Mouse (Mus musculus): Measurements from ENCODE around the gene Pdcl. TPM values are rescaled to one million over a fixed set of nuclear protein-coding genes. Genes with fewer than 3 reads are reported as not detected.

The Pdcl gene
- polyA plus RNA-seq (2012; rRNA removed): 38.1 and 40.0 TPM in 2 replicates

DNA sequence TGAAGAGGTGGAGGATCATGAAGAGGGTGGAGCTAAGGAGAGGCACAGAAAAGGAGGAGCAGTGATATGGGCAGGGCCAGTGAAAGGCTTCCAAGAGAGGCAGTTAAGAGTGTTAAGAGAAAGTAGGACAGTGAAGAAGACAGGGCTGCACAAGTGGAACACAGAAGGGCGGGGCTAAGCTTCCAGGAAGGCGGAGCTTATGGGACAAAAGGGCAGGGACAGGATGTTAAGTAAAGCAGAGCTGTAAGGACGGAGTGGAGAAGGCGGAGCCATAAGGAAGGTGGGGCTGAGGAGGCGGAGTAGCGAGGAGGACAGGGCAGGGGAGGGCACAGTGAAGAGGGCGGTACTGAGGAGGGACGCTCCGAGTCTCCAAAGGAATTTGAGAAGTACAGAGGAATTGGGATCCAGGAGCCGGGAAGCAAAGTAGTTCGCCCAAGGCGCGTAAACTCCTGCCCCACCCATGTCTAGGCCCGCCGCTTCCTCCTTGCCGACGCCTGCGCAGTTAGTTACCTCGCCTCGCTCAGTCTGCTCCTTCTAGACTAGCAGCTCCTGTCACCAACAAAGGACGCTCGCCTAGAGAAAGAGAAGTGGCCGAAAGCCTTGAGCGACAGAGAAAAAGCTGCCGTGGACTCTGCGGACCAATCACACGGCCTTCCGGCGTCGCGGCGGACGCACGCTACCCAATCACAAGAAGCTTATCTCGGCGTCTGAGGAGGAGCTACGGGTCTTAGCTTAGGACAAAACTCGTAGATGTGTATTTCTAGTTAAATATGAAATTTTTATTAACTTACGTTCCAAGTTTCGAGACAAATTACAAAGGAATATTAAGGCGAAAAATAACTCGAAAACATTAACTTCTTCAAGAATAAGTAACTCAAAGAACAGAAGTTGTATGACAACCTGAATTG is at the start of gene Pdcl:
Gene Pdcl (minus strand): TSS at position 700 of the 908 bp plus-strand sequence.

GRCm38 (mm10) chr2:37326215-37326614 is 32.9 kb downstream of the Pdcl start, which contains the start of gene Olfr368:
Gene Olfr368, plus strand, starts transcription at chr2:37326515.

Other genes starting within 250 kb of the Pdcl start
- not detected in 2 replicates for gene Olfr362, start 241.4 kb downstream of the Pdcl start, polyA plus RNA-seq (2012; rRNA removed)
- gene Olfr364-ps1, start 220.0 kb downstream of the Pdcl start, polyA plus RNA-seq (2012; rRNA removed): not detected in 2 replicates
- not detected in 2 replicates for gene Olfr365, start 171.1 kb downstream of the Pdcl start, polyA plus RNA-seq (2012; rRNA removed)
- not detected in 2 replicates for gene Olfr366, start 147.8 kb downstream of the Pdcl start, polyA plus RNA-seq (2012; rRNA removed)
- gene Olfr368, start 32.8 kb downstream of the Pdcl start, polyA plus RNA-seq (2012; rRNA removed): not detected in 2 replicates
- gene Rc3h2, start 63.6 kb upstream of the Pdcl start, polyA plus RNA-seq (2012; rRNA removed): 28.4 and 30.0 TPM in 2 replicates
- gene Zbtb26, start 83.8 kb upstream of the Pdcl start, polyA plus RNA-seq (2012; rRNA removed): 7.1 and 7.8 TPM in 2 replicates
- 18.2 and 18.3 TPM in 2 replicates for gene Zbtb6, start 83.8 kb upstream of the Pdcl start, polyA plus RNA-seq (2012; rRNA removed)
- gene Rabgap1, start 83.9 kb upstream of the Pdcl start, polyA plus RNA-seq (2012; rRNA removed): 54.2 and 59.7 TPM in 2 replicates
- gene Gpr21, start 157.0 kb upstream of the Pdcl start, polyA plus RNA-seq (2012; rRNA removed): 9.4 and 10.3 TPM in 2 replicates

All from central nervous system, embryonic 18 days (tissue).